Mouse (Mus musculus): ENCODE results near the gene Micu2. TPM values are rescaled to one million over a fixed set of nuclear protein-coding genes. Genes with fewer than 3 reads are reported as not detected.

The Micu2 gene
- total and polyA plus RNA-seq, 3 experiments: 61.3 to 173 (median 65.1) TPM

GRCm38 (mm10) chr14:57932881-57933443 lies 66.1 kb downstream of the Micu2 start (continued):
- TF ChIP-seq USF1 (IDR thresholded peaks at IDR 0.05; ENCODE audit: low read depth, low read length): no peak
- peak in 2 of 3 experiments; percentile 1 to 5; a peak in 1 of 6 replicates for TF ChIP-seq CTCF (IDR thresholded peaks at IDR 0.05 in 2 of 3, conservative IDR thresholded peaks at IDR 0.05 in 1 of 3; ENCODE audit: control insufficient read depth in 1 of 3, insufficient read depth in 1 of 3, low read depth in 2 of 3, low read length in 3 of 3, poor library complexity in 1 of 3, severe bottlenecking in 1 of 3)
- no peak for TF ChIP-seq MAFK (IDR thresholded peaks at IDR 0.05; ENCODE audit: borderline replicate concordance, low read depth, low read length)

- Histone ChIP-seq H3K9me3 (replicated peaks; ENCODE audit: insufficient read depth, low read length) (no peaks in the 10 kb centered on the region), H3K36me3 (ENCODE audit: control insufficient read depth in 1 of 2, insufficient read depth in 2 of 2, low read length in 2 of 2) (peaks cover 0 to 15% of the 10 kb centered on the region in 2 experiments; a peak in 2 of 4 replicates), H3K27ac (ENCODE audit: control insufficient read depth, low read depth, low read length) (no peak overlapping the region), H3K79me2 (ENCODE audit: control insufficient read depth, insufficient read depth, low read length, poor library complexity) (no peaks in the 10 kb centered on the region), H3K4me1 (ENCODE audit: control insufficient read depth in 1 of 2, insufficient read depth in 2 of 2, low read length in 2 of 2) (no peaks in the 10 kb centered on the region), H3K27me3 (ENCODE audit: control insufficient read depth in 1 of 2, insufficient read depth in 2 of 2, low read length in 2 of 2) (no peaks in the 10 kb centered on the region), H3K9ac (ENCODE audit: control insufficient read depth, low read depth, low read length, poor library complexity, severe bottlenecking) (no peak overlapping the region), H3K4me3 (ENCODE audit: control insufficient read depth in 1 of 2, insufficient read depth in 1 of 2, low read depth in 2 of 2, low read length in 2 of 2) (no peak overlapping the region)
- no peak for DNase-seq (ENCODE audit: low read depth, low spot score)
- TF ChIP-seq ETS1 (IDR thresholded peaks at IDR 0.05; ENCODE audit: low read depth, low read length): no peak
- TF ChIP-seq GATA1 (IDR thresholded peaks at IDR 0.05; ENCODE audit: low read depth, low read length): no peak
- no peak for TF ChIP-seq MAX (IDR thresholded peaks at IDR 0.05; ENCODE audit: low read length)
- no peak for TF ChIP-seq SIN3A (IDR thresholded peaks at IDR 0.05; ENCODE audit: low read length)
- no peak for TF ChIP-seq USF1 (IDR thresholded peaks at IDR 0.05; ENCODE audit: low read depth, low read length)
- no peak for TF ChIP-seq MYC (IDR thresholded peaks at IDR 0.05; ENCODE audit: low read depth, low read length)
- no peak for TF ChIP-seq GABPA (IDR thresholded peaks at IDR 0.05; ENCODE audit: low read depth, low read length)
Measured at GRCm38 (mm10) chr14:57921428-57922131, 77.5 kb downstream of the Micu2 start.

DNA sequence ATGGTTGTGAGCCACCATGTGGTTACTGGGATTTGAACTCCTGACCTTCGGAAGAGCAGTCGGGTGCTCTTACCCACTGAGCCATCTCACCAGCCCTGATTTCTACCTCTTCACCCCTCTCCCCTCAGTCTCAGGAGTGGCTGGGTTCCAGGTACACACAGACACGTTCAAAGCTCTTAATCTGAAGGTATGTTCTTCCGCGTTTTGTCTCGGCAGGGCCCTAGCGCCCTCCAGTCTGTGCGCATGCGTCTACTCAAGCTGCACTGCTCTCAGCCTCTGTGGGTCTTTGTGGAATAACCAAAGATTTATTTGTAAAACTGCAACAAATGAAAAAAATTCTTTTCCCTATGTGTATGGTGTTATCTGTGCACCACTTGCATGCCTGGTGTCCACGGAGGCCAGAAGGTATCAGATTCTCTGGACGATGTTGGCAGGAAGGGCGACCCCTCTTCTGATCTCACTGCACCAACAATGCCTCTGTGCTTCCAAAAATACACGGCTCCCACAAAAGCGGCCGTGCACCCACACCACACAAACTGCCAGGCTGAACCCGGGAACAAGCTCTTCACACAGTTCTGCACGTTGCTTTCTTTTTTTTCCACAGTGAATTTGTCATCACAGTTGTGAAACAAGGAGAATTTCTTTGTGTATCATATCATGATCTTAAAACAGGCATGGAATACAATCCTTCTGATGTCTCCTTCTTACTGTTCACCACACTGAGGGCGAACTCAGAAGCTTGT lies 78.3 kb downstream of the Micu2 start:
- no peak for TF ChIP-seq BHLHE40 (IDR thresholded peaks at IDR 0.05; ENCODE audit: borderline replicate concordance, low read depth, low read length)
- no peak for TF ChIP-seq NELFE (IDR thresholded peaks at IDR 0.05; ENCODE audit: low read depth, low read length)
- no peak for TF ChIP-seq JUND (IDR thresholded peaks at IDR 0.05; ENCODE audit: low read depth, low read length)
- no peak for TF ChIP-seq MYC (IDR thresholded peaks at IDR 0.05; ENCODE audit: low read depth, low read length)
- Histone ChIP-seq H3K9me3 (replicated peaks; ENCODE audit: insufficient read depth, low read length) (no peaks in the 10 kb centered on the region), H3K36me3 (ENCODE audit: control insufficient read depth in 1 of 2, insufficient read depth in 2 of 2, low read length in 2 of 2) (peaks cover 0 to 15% of the 10 kb centered on the region in 2 experiments; a peak in 2 of 4 replicates), H3K9ac (ENCODE audit: control insufficient read depth, low read depth, low read length, poor library complexity, severe bottlenecking) (no peak overlapping the region), H3K79me2 (ENCODE audit: control insufficient read depth, insufficient read depth, low read length, poor library complexity) (no peaks in the 10 kb centered on the region), H3K4me3 (ENCODE audit: control insufficient read depth in 1 of 2, insufficient read depth in 1 of 2, low read depth in 2 of 2, low read length in 2 of 2) (no peak overlapping the region), H3K27ac (ENCODE audit: control insufficient read depth, low read depth, low read length) (no peak overlapping the region), H3K27me3 (ENCODE audit: control insufficient read depth in 1 of 2, insufficient read depth in 2 of 2, low read length in 2 of 2) (no peaks in the 10 kb centered on the region), H3K4me1 (ENCODE audit: control insufficient read depth in 1 of 2, insufficient read depth in 2 of 2, low read length in 2 of 2) (no peaks in the 10 kb centered on the region)
- no peak for DNase-seq (ENCODE audit: low read depth, low spot score)
